Mouse (Mus musculus): ENCODE data around the gene Chmp2a.

- no peak for TF ChIP-seq CTCF (IDR thresholded peaks at IDR 0.05 in 2 of 3, conservative IDR thresholded peaks at IDR 0.05 in 1 of 3; ENCODE audit: control insufficient read depth in 1 of 3, insufficient read depth in 1 of 3, low read depth in 2 of 3, low read length in 3 of 3, poor library complexity in 1 of 3, severe bottlenecking in 1 of 3)
- peak; percentile 71 for TF ChIP-seq HCFC1 (IDR thresholded peaks at IDR 0.05; ENCODE audit: low read depth, low read length)
- TF ChIP-seq RAD21 (IDR thresholded peaks at IDR 0.05; ENCODE audit: low read depth, low read length), result no peak
- 0 out of 2 replicates have a peak, but pooled peaks have one; percentile 22 for TF ChIP-seq ELF1 (IDR thresholded peaks at IDR 0.05; ENCODE audit: low read depth, low read length)
- no peak for TF ChIP-seq USF2 (IDR thresholded peaks at IDR 0.05; ENCODE audit: borderline replicate concordance in 1 of 2, insufficient read depth in 1 of 2, low read depth in 1 of 2, low read length in 2 of 2)
- TF ChIP-seq TCF12 (IDR thresholded peaks at IDR 0.05; ENCODE audit: low read depth, low read length), result no peak
- TF ChIP-seq GABPA (IDR thresholded peaks at IDR 0.05; ENCODE audit: low read depth, low read length), result no peak
Measured at GRCm38 (mm10) chr7:13023928-13024731, 10.5 kb downstream of the Chmp2a start.

Data from MEL (cell line).